ENCODE assay signal across 8 mouse cellular contexts in the genomic region with DNA sequence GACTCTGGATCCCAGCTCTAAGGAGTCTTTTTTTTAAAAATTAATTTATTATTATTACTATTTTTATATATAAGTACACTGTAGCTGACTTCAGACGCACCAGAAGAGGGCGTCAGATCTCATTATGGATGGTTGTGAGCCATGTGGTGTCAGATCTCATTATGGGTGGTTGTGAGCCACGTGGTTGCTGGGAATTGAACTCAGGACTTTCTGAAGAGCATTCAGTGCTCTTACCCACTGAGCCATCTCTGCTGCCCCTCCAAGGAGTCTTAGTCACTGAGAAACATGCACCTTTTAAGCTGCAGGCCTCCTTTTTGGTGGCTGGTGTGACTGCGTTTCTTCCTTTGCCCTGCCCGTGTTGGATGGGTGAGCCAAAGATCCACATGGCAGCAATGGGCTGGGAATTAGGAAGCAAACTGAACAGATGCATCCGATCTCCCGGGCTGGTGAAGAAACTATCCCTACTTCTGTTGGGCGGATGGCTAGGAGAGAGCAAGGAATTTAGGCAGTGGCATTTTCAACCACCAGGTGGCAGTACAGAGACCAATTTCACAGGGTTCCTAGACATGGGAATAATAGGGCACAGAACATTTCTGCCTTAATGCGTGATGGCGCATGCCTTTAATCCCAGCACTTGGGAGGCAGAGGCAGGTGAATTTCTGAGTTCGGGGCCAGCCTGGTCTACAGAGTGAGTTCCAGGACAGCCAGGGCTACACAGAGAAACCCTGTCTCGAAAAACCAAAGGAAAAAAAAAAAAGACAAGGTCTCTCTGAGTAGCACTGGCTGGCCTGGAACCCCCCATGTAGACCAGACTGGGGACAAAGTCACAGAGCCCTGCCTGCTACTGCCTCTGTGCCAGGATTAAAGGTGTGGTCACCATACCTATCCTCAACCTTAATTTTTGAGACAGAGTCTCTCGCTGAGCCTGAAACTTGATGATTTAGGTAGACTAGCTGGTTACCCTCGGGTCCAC. TPM values are rescaled to one million over a fixed set of nuclear protein-coding genes. Genes with fewer than 3 reads are reported as not detected.
A peak's percentile ranks its signal among the peaks of the same experiment; 100 is the strongest.
DNase-seq lines count a peak whose midpoint lies in the region; ATAC-seq and TF ChIP-seq lines count a peak whose summit lies in the region.

No protein-coding gene starts in this region.

- H3K4me3 ChIP-seq in heart, postnatal 0 days (ENCODE audit: low read depth, low read length), result no peak overlapping the region
- no peak overlapping the region for H3K4me3 ChIP-seq in liver, embryonic 16.5 days (ENCODE audit: low read depth, low read length)

- TF ChIP-seq CTCF in heart, postnatal 0 days (IDR thresholded peaks at IDR 0.05; ENCODE audit: low read depth), result peak; percentile 91

- no peaks in the 10 kb centered on the region for H3K9me3 ChIP-seq in heart, postnatal 0 days (replicated peaks; ENCODE audit: control insufficient read depth, low read length)
- no peaks in the 10 kb centered on the region for H3K9me3 ChIP-seq in liver, embryonic 16.5 days (replicated peaks; ENCODE audit: control insufficient read depth, low read length)

- TF ChIP-seq EP300 in heart, postnatal 0 days (IDR thresholded peaks at IDR 0.05; ENCODE audit: low read depth), result no peak

- H3K4me2 ChIP-seq in heart, postnatal 0 days (ENCODE audit: low read depth, low read length), result no peak overlapping the region
- H3K4me2 ChIP-seq in liver, embryonic 16.5 days (ENCODE audit: low read depth, low read length), result 0 out of 2 replicates have a peak overlapping the region, but pooled peaks have one; percentile 24

- H3K27ac ChIP-seq in heart, postnatal 0 days (ENCODE audit: low read depth), result no peak overlapping the region
- no peak overlapping the region for H3K27ac ChIP-seq in liver, embryonic 16.5 days (ENCODE audit: low read length)

- peak; percentile 48 for ATAC-seq in heart, postnatal 0 days (ENCODE audit: insufficient read depth, low read depth)
- ATAC-seq in liver, embryonic 16.5 days (ENCODE audit: low read depth), result peak; percentile 53

- peak; percentile 92 for DNase-seq in ES-CJ7 (ENCODE audit: low read depth, low spot score)
- DNase-seq in brain, adult 2 months (ENCODE audit: low read depth, low spot score), result peak; percentile 93
- peak; percentile 76 for DNase-seq in fibroblast of lung, adult 2 months (ENCODE audit: low read depth)
- peak; percentile 85 for DNase-seq in heart, postnatal 0 days (ENCODE audit: low spot score)
- DNase-seq in large intestine, adult 2 months (ENCODE audit: low read depth, low spot score), result peak; percentile 86
- DNase-seq in retina, adult 2 months (ENCODE audit: low read depth, low spot score), result peak; percentile 65
- DNase-seq in thymus, postnatal 14 days, result peak; percentile 85

- no peaks in the 10 kb centered on the region for H3K27me3 ChIP-seq in heart, postnatal 0 days (ENCODE audit: control insufficient read depth, insufficient read depth, low read length)
- no peaks in the 10 kb centered on the region for H3K27me3 ChIP-seq in liver, embryonic 16.5 days (ENCODE audit: control insufficient read depth, insufficient read depth, low read depth, low read length)

- WGBS in heart, postnatal 0 days, result 27% methylated on average over 14 of the region's 14 CpGs
- WGBS in large intestine, adult 2 months, result 32% methylated on average over 14 of the region's 14 CpGs
- WGBS in liver, embryonic 16.5 days (ENCODE audit: insufficient replicate concordance), result 28% methylated on average over 14 of the region's 14 CpGs

- H3K9ac ChIP-seq in heart, postnatal 0 days (replicated peaks; ENCODE audit: low read depth, low read length), result no peak overlapping the region
- no peak overlapping the region for H3K9ac ChIP-seq in liver, embryonic 16.5 days (ENCODE audit: low read depth, low read length)

- no peaks in the 10 kb centered on the region for H3K36me3 ChIP-seq in heart, postnatal 0 days (replicated peaks; ENCODE audit: control insufficient read depth, insufficient read depth, low read length)
- H3K36me3 ChIP-seq in liver, embryonic 16.5 days (ENCODE audit: control insufficient read depth, insufficient read depth), result no peaks in the 10 kb centered on the region

- 0 out of 2 replicates have a peak, but pooled peaks cover 5% of the 10 kb centered on the region for H3K4me1 ChIP-seq in heart, postnatal 0 days (ENCODE audit: control insufficient read depth, insufficient read depth)
- peaks cover 9% of the 10 kb centered on the region for H3K4me1 ChIP-seq in liver, embryonic 16.5 days (ENCODE audit: control insufficient read depth, low read depth, low read length)

RNA-seq across cellular contexts. Expression of a gene that starts 4.4 kb away (rescaled TPM):
- total RNA-seq in heart, postnatal 0 days (2014; rRNA removed; ENCODE audit: low replicate concordance), result 3.4 and 6.2 TPM in 2 replicates
- 1.5 and 1.8 TPM in 2 replicates for polyA plus RNA-seq in heart, postnatal 0 days (2015; fragmentation: Nextera tagmentation; extraction: Ambion mirVana)
- polyA plus RNA-seq in large intestine, adult 2 months (2012; rRNA removed), result 9.9 and 13.8 TPM in 2 replicates
- 1.2 and 1.6 TPM in 2 replicates for polyA plus RNA-seq in liver, embryonic 16.5 days (2015; fragmentation: Nextera tagmentation; extraction: Ambion mirVana)

RNA-seq across cellular contexts. Expression of a gene that starts 22.5 kb away (rescaled TPM):
- total RNA-seq in heart, postnatal 0 days (2014; rRNA removed; ENCODE audit: low replicate concordance), result 0.77 and 0.80 TPM in 2 replicates
- polyA plus RNA-seq in heart, postnatal 0 days (2015; fragmentation: Nextera tagmentation; extraction: Ambion mirVana), result 0.41 and 0.55 TPM in 2 replicates
- polyA plus RNA-seq in large intestine, adult 2 months (2012; rRNA removed), result 29.2 and 37.4 TPM in 2 replicates
- 0.06 and 0.18 TPM in 2 replicates for polyA plus RNA-seq in liver, embryonic 16.5 days (2015; fragmentation: Nextera tagmentation; extraction: Ambion mirVana)

RNA-seq across cellular contexts. Expression of a gene that starts 48.6 kb away (rescaled TPM):
- total RNA-seq in heart, postnatal 0 days (2014; rRNA removed; ENCODE audit: low replicate concordance), result 1.4 and 2.2 TPM in 2 replicates
- 4.2 and 4.5 TPM in 2 replicates for polyA plus RNA-seq in heart, postnatal 0 days (2015; fragmentation: Nextera tagmentation; extraction: Ambion mirVana)
- 2.4 and 2.7 TPM in 2 replicates for polyA plus RNA-seq in large intestine, adult 2 months (2012; rRNA removed)
- polyA plus RNA-seq in liver, embryonic 16.5 days (2015; fragmentation: Nextera tagmentation; extraction: Ambion mirVana), result 52.7 and 57.3 TPM in 2 replicates

RNA-seq across cellular contexts. Expression of a gene that starts 54.3 kb away (rescaled TPM):
- total RNA-seq in heart, postnatal 0 days (2014; rRNA removed; ENCODE audit: low replicate concordance), result 6.8 and 9.7 TPM in 2 replicates
- 11.6 and 11.9 TPM in 2 replicates for polyA plus RNA-seq in heart, postnatal 0 days (2015; fragmentation: Nextera tagmentation; extraction: Ambion mirVana)
- 21.1 and 23.8 TPM in 2 replicates for polyA plus RNA-seq in large intestine, adult 2 months (2012; rRNA removed)
- polyA plus RNA-seq in liver, embryonic 16.5 days (2015; fragmentation: Nextera tagmentation; extraction: Ambion mirVana), result 11.6 and 13.6 TPM in 2 replicates

Comparison
In these comparisons a context has a peak if more than half of its experiments do, and no peak if none do; other contexts are left out.
1. RNA of a gene that starts 22.5 kb away (polyA plus RNA-seq): 29.2 to 37.4 TPM in large intestine, adult 2 months; 0.41 to 0.55 TPM in heart, postnatal 0 days and 0.06 to 0.18 TPM in liver, embryonic 16.5 days; every median in the first group is over 10 times any median in the second.
2. Peak in every context shown above with its lines, with median percentiles within 50 percentile points of each other: DNase-seq.